Mouse (Mus musculus) stomach, postnatal 0 days (tissue): ENCODE measurements around the gene Gramd1c. TPM values are rescaled to one million over a fixed set of nuclear protein-coding genes. Genes with fewer than 3 reads are reported as not detected.

Experiments used
- ATAC-seq: fragments of 200-750 bp; cut with Nextera tagmentation; 2 replicates; pipeline ENCODE4 v1.8.0; 2017; ENCODE audit not compliant: low FRiP score, low TSS enrichment
- DNase-seq: peaks from one replicate; pipeline ENCODE4 v3.0.0-alpha.2; 2016; ENCODE audit warnings: low spot score
- H3K27ac ChIP-seq: fragments of 300-500 bp; sonication (generic); replicated peaks from 2 replicates; pipeline ENCODE4 v1.5.1; 2014; ENCODE audit warnings: mild to moderate bottlenecking, control low read depth
- H3K27me3 ChIP-seq: fragments of 300-500 bp; sonication (generic); 2 replicates; pipeline ENCODE4 v1.6.1; 2014; ENCODE audit warnings: low read length; ENCODE audit not compliant: control insufficient read depth, insufficient read depth
- H3K36me3 ChIP-seq: fragments of 300-500 bp; sonication (generic); 2 replicates; pipeline ENCODE4 v1.6.1; 2014; ENCODE audit warnings: low read length, mixed read lengths; ENCODE audit not compliant: control insufficient read depth, insufficient read depth
- H3K4me1 ChIP-seq: fragments of 300-500 bp; sonication (generic); replicated peaks from 2 replicates; pipeline ENCODE4 v1.6.1; 2014; ENCODE audit warnings: antibody characterized with exemption; ENCODE audit not compliant: control insufficient read depth, insufficient read depth
- H3K4me2 ChIP-seq: fragments of 300-500 bp; sonication (generic); replicated peaks from 2 replicates; pipeline ENCODE4 v1.6.1; 2014; ENCODE audit warnings: low read depth, mild to moderate bottlenecking, control low read depth, moderate library complexity
- H3K4me3 ChIP-seq: fragments of 300-500 bp; sonication (generic); 2 replicates; pipeline ENCODE4 v1.5.1; 2014; ENCODE audit warnings: low read depth, low read length, control low read depth
- H3K9ac ChIP-seq: fragments of 300-500 bp; sonication (generic); 2 replicates; pipeline ENCODE4 v1.6.1; 2014; ENCODE audit warnings: mild to moderate bottlenecking, low read length, control low read depth, mixed read lengths
- H3K9me3 ChIP-seq: fragments of 300-500 bp; sonication (generic); 2 replicates; pipeline ENCODE4 v1.6.1; 2016; ENCODE audit warnings: low read length; ENCODE audit not compliant: control insufficient read depth
- CTCF ChIP-seq: IDR thresholded peaks from 2 replicates; pipeline ENCODE4 v1.5.1; 2016; ENCODE audit warnings: antibody characterized with exemption, low read depth, mild to moderate bottlenecking, moderate library complexity
- EP300 ChIP-seq: optimal IDR thresholded peaks from 2 replicates; pipeline ENCODE3; 2016; ENCODE audit warnings: antibody characterized with exemption
- WGBS: fragments of 180-500 bp; shearing (Covaris S2); extraction: QIAGEN DNeasy Blood & Tissue Kit; methylation state at CpG from one replicate; pipeline ENCODE4 v1.1.7; 2014; 5-methylcytosine and 5-hydroxymethylcytosine counted together
- polyA plus RNA-seq: library from polyadenylated mRNA; unstranded; fragments of >200 nt; fragmentation: Nextera tagmentation; extraction: Ambion mirVana; gene quantifications from 2 replicates; pipeline ENCODE4 v1.2.1, GENCODE M21; 2015

The Gramd1c gene
- 15.8 and 16.0 TPM in 2 replicates for polyA plus RNA-seq

DNA sequence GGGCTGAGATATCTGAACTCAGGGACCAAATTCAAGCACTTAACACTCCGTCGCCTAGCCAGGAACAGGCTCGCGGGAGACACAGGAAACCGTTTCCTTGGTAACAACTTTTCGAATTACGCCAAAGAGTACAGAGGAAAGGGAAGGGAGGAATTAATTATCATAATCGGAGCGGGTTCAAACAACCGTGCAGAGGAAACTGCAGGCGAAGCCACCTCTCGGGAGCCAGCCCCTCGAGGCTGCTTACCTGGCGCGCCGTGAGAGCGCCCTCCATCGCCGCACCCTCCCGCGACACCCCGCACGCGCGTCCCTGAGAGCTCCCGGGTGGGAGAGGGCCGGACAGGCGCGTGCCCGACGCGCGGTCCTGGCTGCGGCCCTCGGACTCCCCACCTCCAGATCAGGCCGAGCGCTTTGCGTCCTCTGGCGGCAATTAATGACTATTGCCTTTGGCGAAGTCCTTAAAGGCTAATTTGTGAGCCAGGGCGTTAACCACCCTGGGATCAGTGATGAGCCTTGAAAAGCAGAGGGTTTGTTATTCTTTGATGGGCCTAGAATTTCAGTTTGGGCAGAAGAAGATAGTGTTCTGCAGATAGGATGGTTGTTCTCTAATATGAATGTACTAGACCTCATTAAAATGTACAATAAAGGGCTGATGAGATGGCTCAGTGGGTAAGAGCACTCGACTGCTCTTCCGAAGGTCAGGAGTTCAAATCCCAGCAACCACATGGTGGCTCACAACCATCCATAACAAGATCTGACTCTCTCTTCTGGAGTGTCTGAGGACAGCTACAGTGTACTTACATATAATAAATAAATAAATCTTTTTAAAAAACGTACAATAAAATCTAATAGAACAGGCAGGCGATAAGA, at the start of gene Gramd1c:
Gene Gramd1c (minus strand): TSS at position 321 of the 870 bp plus-strand sequence.
- Histone ChIP-seq H3K27ac (peak within 1 kb of the TSS; percentile 69), H3K9me3 (no peaks in the 10 kb centered on the region), H3K4me1 (no peaks in the 10 kb centered on the region), H3K36me3 (no peaks in the 10 kb centered on the region), H3K4me2 (peak within 1 kb of the TSS; percentile 69), H3K9ac (peak within 1 kb of the TSS; percentile 64), H3K27me3 (no peaks in the 10 kb centered on the region), H3K4me3 (peak within 1 kb of the TSS; percentile 63)
- DNase-seq (peak; percentile 75), ATAC-seq (peak; percentile 91)
- TF ChIP-seq EP300: no peak
- peak; percentile 93 for TF ChIP-seq CTCF
- WGBS: 6% methylated on average over 45 of the region's 45 CpGs

DNA sequence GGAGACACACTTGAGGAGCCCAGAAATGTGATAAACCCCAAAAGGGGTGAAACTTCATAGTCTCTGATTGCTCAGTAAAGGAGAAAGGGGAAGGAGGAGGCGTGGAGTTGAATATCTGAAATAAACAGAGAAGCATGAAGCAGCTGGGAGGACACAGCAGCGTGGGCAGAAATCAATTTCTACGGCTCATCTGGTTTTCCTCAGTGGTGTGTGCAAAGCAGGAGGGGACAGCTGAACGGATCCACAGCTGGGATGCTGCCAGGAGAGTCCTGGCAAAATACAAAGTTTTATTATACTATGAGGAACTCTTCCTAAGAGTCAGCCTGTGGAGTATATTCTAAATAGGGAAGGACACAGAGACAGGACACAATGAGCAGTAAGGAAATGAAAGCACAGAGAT, 45.9 kb upstream of the Gramd1c start:
- Histone ChIP-seq H3K27me3 (no peaks in the 10 kb centered on the region), H3K4me3 (no peak overlapping the region), H3K4me1 (no peaks in the 10 kb centered on the region), H3K9me3 (no peaks in the 10 kb centered on the region), H3K27ac (peak overlapping the region; percentile 30), H3K4me2 (no peak overlapping the region), H3K36me3 (peaks cover 17% of the 10 kb centered on the region), H3K9ac (no peak overlapping the region)
- DNase-seq (no peak), ATAC-seq (peak; percentile 18; the same call in 1 of the 2 replicates)
- WGBS: 51% methylated on average over 4 of the region's 4 CpGs
- TF ChIP-seq CTCF (no peak), EP300 (no peak)

DNA sequence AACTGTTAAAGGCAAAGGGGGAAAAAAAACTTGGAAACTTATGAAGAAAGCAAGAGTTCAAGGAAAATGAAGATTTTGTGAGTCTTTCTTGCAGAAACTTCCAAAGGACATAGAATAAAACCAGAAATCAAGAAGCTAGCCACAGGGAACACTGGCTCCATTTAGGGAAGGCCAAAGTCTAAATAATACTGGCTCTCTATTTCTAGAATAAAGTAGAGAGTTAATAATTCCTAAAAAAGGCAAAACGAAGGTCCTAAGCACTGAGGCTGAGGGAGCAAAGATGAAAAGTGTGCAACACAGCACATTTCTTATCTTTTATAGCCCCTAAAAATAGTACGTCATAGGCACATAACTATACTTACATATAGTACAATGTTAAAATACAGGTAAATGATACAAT, 42.1 kb upstream of the Gramd1c start:
- H3K4me3 ChIP-seq: no peak overlapping the region
- WGBS: 85% methylated on average over 2 of the region's 2 CpGs
- TF ChIP-seq CTCF (no peak), EP300 (no peak)
- H3K27ac ChIP-seq: no peak overlapping the region
- no peaks in the 10 kb centered on the region for H3K9me3 ChIP-seq
- DNase-seq (no peak), ATAC-seq (no peak)
- no peaks in the 10 kb centered on the region for H3K27me3 ChIP-seq
- no peaks in the 10 kb centered on the region for H3K4me1 ChIP-seq
- H3K9ac ChIP-seq: no peak overlapping the region
- peaks cover 21% of the 10 kb centered on the region for H3K36me3 ChIP-seq
- H3K4me2 ChIP-seq: no peak overlapping the region

DNA sequence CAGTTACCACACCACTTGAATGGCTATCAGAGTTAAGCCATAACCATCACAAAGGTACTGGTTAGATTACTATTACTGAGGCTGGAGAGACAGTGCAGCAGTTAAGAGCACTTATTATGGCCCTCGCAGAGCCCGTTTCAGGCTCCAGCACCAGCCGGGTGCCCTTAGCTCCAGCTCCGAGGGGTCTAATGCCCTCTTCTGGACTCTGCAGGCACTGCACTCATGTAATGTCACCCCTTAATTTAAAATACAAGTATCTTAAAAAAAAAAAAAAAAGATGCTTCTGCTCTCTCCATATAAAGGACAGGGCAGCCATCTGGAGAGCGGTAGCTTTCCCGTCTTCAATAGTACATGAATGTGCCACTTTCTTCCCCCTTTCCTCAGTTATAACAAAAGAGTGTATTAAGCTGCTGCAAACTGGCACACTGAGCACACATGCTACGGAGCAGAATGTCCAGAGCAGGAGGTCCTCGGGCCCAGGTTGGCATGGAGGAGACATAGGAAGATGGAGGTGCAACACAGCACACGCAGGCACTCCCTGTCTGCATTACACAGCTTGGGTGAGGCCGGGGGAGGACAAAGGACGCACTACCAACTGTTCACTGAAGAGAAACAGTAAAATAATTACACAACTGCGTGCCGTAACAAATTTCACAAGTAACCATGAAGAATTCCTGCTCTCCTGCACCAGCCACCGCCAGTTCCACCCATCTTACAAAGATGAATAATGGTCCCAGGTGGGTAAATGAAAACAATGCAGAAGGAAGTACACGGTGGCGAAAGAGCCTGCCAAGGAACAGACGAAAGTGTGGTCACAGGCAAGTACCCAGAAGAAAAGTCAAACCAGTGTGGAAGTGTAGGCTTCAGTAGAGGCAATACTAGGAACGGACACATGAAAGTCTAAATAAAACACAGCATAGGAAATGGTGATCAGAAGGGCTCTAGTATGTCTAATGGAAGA, 40.9 kb upstream of the Gramd1c start:
- Histone ChIP-seq H3K4me3 (no peak overlapping the region), H3K4me2 (no peak overlapping the region), H3K27me3 (no peaks in the 10 kb centered on the region), H3K9me3 (no peaks in the 10 kb centered on the region), H3K27ac (peak overlapping the region; percentile 40; the same call in 1 of the 2 replicates), H3K36me3 (peaks cover 24% of the 10 kb centered on the region), H3K9ac (no peak overlapping the region), H3K4me1 (no peaks in the 10 kb centered on the region)
- no peak for DNase-seq
- 79% methylated on average over 18 of the region's 18 CpGs for WGBS
- ATAC-seq: no peak
- TF ChIP-seq CTCF (peak; percentile 36; the same call in 1 of the 2 replicates), EP300 (no peak)

DNA sequence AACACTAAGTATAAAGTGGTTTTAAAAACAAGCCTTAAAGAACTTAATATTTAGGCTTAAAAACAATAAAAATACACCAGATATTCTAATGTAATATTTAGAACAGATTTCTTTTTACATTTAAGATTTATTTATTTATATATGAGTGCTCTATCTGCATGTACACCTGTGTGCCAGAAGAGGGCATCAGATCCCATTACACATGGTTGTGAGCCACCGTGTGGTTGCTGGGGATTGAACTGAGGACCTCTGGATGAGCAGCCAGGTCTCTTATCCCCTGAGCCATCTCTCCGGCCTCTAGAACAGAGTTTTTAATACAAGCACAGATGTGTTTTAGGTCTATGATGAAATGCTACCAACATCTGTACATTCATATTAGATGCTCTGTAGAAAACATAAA, 39.8 kb upstream of the Gramd1c start:
- Histone ChIP-seq H3K27ac (no peak overlapping the region), H3K9ac (no peak overlapping the region), H3K4me2 (no peak overlapping the region), H3K9me3 (no peaks in the 10 kb centered on the region), H3K4me1 (no peaks in the 10 kb centered on the region), H3K4me3 (no peak overlapping the region), H3K27me3 (no peaks in the 10 kb centered on the region), H3K36me3 (peaks cover 26% of the 10 kb centered on the region)
- ATAC-seq (no peak), DNase-seq (no peak)
- peak; percentile 44 for TF ChIP-seq CTCF
- TF ChIP-seq EP300: no peak
- 92% methylated on average over 2 of the region's 2 CpGs for WGBS
